Mouse (Mus musculus) myocyte (in vitro differentiated cells): Measurements from ENCODE around the gene Rgs6.

ENCODE experiments used
- E2F4 ChIP-seq: IDR thresholded peaks from one replicate; pipeline ENCODE4 v1.6.1; 2011; ENCODE audit warnings: mild to moderate bottlenecking, control low read depth, moderate library complexity; ENCODE audit not compliant: insufficient read depth
- MAX ChIP-seq: IDR thresholded peaks from one replicate; pipeline ENCODE4 v1.6.1; 2011; ENCODE audit warnings: low read depth, mild to moderate bottlenecking, control low read depth
- MYOG ChIP-seq, 3 experiments: IDR thresholded peaks; one replicate each; pipeline ENCODE4 v1.6.1; 2011; ENCODE audit warnings: control low read depth in 2 of 3, low read depth in 2 of 3, mild to moderate bottlenecking in 2 of 3; ENCODE audit not compliant: insufficient read length in 2 of 3, control insufficient read depth in 1 of 3, insufficient read depth in 1 of 3
- POLR2A ChIP-seq: IDR thresholded peaks from one replicate; pipeline ENCODE4 v1.6.1; 2011; ENCODE audit warnings: low read depth, mild to moderate bottlenecking, control low read depth, moderate library complexity; ENCODE audit not compliant: insufficient read length
- POLR2AphosphoS2 ChIP-seq: IDR thresholded peaks from one replicate; pipeline ENCODE4 v1.6.1; 2011; ENCODE audit warnings: low read depth, control low read depth; ENCODE audit not compliant: insufficient read length
- USF1 ChIP-seq: IDR thresholded peaks from one replicate; pipeline ENCODE4 v1.6.1; 2011; ENCODE audit warnings: low read depth, mild to moderate bottlenecking, control low read depth, moderate library complexity

DNA sequence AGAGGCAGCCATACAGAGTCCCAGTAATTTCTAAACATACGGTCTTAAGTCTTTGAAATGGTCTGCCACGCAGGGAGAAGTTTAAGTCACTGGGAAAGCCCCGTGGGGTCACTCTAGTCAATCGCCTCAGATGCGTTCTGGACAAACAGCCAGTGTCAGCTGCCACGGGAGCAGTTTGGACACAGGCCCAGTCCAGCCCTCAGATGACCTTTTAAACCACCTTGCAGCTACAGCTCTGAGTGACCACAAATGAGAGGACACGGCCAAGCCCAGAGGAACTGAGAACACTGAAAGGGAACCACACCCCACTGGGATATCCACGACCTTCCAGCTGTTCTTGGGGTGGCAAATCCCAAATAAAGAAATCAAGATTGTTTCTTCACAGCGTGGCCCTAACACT is 512.3 kb downstream of the Rgs6 start:
- TF ChIP-seq POLR2A (no peak), MYOG (IDR thresholded peaks at IDR 0.05; ENCODE audit: control insufficient read depth in 1 of 3, insufficient read depth in 1 of 3, insufficient read length in 2 of 3, low read depth in 2 of 3) (peak in 1 of 3 experiments; percentile 26), POLR2AphosphoS2 (no peak), USF1 (no peak), MAX (no peak), E2F4 (no peak)
